Mouse (Mus musculus) forebrain, embryonic 11.5 days (tissue): ENCODE data around the gene Elmo2. TPM values are rescaled to one million over a fixed set of nuclear protein-coding genes. Genes with fewer than 3 reads are reported as not detected.

Experiments used
- ATAC-seq: fragments of 200-750 bp; cut with Nextera tagmentation; replicated peaks from 2 replicates; pipeline ENCODE4 v1.8.0; 2017; ENCODE audit warnings: moderate TSS enrichment; ENCODE audit not compliant: low FRiP score
- DNase-seq: peaks from one replicate; pipeline ENCODE4 v3.0.0-alpha.2; 2017; ENCODE audit warnings: low spot score
- H3K27ac ChIP-seq: fragments of 300-500 bp; sonication (generic); 2 replicates; pipeline ENCODE4 v1.5.1; 2014; ENCODE audit warnings: low read depth, low read length
- H3K27me3 ChIP-seq: fragments of 300-500 bp; sonication (generic); 2 replicates; pipeline ENCODE4 v1.6.1; 2014; ENCODE audit warnings: mild to moderate bottlenecking, low read length, mixed read lengths; ENCODE audit not compliant: control insufficient read depth, insufficient read depth
- H3K36me3 ChIP-seq: fragments of 300-500 bp; sonication (generic); 2 replicates; pipeline ENCODE4 v1.6.1; 2014; ENCODE audit warnings: mild to moderate bottlenecking, low read length, moderate library complexity, mixed read lengths; ENCODE audit not compliant: control insufficient read depth, insufficient read depth
- H3K4me1 ChIP-seq: fragments of 300-500 bp; sonication (generic); replicated peaks from 2 replicates; pipeline ENCODE4 v1.6.1; 2014; ENCODE audit warnings: low read length, mixed read lengths; ENCODE audit not compliant: control insufficient read depth, insufficient read depth
- H3K4me2 ChIP-seq: fragments of 300-500 bp; sonication (generic); 2 replicates; pipeline ENCODE4 v1.6.1; 2014; ENCODE audit warnings: low read depth, mild to moderate bottlenecking, low read length, moderate library complexity, mixed read lengths; ENCODE audit not compliant: severe bottlenecking
- H3K4me3 ChIP-seq: fragments of 300-500 bp; sonication (generic); 2 replicates; pipeline ENCODE4 v1.5.1; 2014; ENCODE audit warnings: low read depth, low read length
- H3K9ac ChIP-seq: fragments of 300-500 bp; sonication (generic); 2 replicates; pipeline ENCODE4 v1.6.1; 2014; ENCODE audit warnings: low read length
- H3K9me3 ChIP-seq: fragments of 300-500 bp; sonication (generic); 2 replicates; pipeline ENCODE4 v1.6.1; 2016; ENCODE audit warnings: low read length, mixed read lengths; ENCODE audit not compliant: control insufficient read depth
- WGBS: fragments of 180-500 bp; shearing (Covaris S2); extraction: QIAGEN DNeasy Blood & Tissue Kit; methylation state at CpG from one replicate; pipeline ENCODE4 v1.1.7; 2014; 5-methylcytosine and 5-hydroxymethylcytosine counted together
- polyA plus RNA-seq: library from polyadenylated mRNA; unstranded; fragments of >200 nt; fragmentation: Nextera tagmentation; extraction: Ambion mirVana; gene quantifications from 2 replicates; pipeline ENCODE4 v1.2.1, GENCODE M21; 2014

The Elmo2 gene
- polyA plus RNA-seq, 1 experiment from 2014 or later = 95.4 TPM

DNA sequence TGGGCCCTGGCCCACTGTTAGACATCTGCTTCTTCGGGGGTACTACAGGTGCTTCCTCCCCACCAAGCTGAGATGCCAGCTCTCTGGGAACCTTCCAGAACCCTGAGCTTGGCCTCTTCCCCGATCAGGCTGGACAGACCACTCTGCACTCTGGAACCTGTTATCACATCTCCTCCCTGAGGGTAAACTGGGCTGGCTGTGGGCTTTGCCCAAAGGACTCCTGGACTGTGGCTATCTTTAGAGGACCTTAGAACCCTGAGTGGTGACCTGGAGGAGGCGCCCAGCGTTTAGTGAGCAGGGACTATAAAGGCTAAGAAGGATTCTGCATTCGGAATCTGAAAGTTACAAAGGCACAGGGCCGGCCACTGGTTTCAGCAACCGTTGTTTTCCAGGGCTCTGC is 41.9 kb downstream of the Elmo2 start:
- Histone ChIP-seq H3K27me3 (no peaks in the 10 kb centered on the region), H3K4me1 (peaks cover 10% of the 10 kb centered on the region), H3K4me3 (no peak overlapping the region), H3K9me3 (no peaks in the 10 kb centered on the region), H3K36me3 (no peaks in the 10 kb centered on the region; the same call in 1 of the 2 replicates), H3K27ac (no peak overlapping the region), H3K4me2 (no peak overlapping the region), H3K9ac (no peak overlapping the region)
- DNase-seq = no peak
- 92% methylated on average over 7 of the region's 7 CpGs for WGBS
- no peak for ATAC-seq

DNA sequence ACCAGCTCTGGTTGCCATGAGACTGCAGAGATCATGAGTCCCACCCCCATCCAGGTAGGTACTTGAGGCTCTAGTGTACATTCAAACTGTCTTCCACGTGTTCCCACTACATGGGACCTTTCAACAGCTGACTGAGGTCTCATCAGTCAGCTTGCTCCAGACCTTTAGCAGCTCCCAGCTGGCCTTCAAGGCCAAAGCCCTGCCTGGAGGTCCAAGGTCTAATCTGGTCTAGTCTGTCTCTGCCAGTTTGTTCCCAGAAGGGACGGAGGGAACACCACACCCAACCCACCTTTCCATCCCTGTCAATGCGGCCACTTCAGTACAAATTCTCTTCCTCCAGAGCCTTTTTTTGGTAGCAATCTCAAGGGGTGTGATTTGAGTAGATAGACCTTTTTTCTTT is 42.6 kb downstream of the Elmo2 start:
- Histone ChIP-seq H3K36me3 (no peaks in the 10 kb centered on the region), H3K9me3 (no peaks in the 10 kb centered on the region), H3K4me1 (peaks cover 10% of the 10 kb centered on the region), H3K4me3 (no peak overlapping the region), H3K4me2 (no peak overlapping the region), H3K27ac (no peak overlapping the region), H3K27me3 (no peaks in the 10 kb centered on the region), H3K9ac (no peak overlapping the region)
- DNase-seq (no peak), ATAC-seq (no peak)
- WGBS = 90% methylated on average over 3 of the region's 3 CpGs

DNA sequence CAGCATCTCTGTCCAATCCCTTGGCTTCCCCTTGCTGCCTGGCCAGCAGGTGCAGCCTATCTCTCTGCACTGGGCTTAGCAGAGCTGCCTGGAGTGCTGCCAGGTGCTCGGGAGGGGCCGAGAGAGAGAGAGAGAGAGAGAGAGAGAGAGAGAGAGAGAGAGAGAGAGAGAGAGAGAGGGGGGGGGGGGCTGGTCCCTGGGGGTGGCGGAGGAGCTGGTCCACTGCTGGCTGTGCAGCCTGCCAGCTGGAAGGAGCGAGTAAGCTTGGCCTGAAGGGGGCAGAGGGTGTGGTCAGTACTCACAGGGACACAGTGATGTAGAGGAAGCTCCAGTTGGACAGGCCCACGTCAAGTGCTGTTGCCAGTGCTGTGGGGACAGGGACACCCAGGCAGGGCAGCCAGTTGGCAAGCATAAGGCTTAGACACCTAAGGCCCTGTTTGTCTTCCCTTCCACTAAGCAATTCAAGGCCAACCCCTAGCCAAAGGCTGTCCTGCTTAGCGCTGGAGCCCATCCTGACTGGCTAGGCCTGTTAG is 44.4 kb downstream of the Elmo2 start:
- no peak for DNase-seq
- Histone ChIP-seq H3K4me2 (no peak overlapping the region), H3K4me1 (peaks cover 3% of the 10 kb centered on the region; the same call in 1 of the 2 replicates), H3K36me3 (no peaks in the 10 kb centered on the region), H3K9ac (no peak overlapping the region), H3K27me3 (no peaks in the 10 kb centered on the region), H3K9me3 (no peaks in the 10 kb centered on the region), H3K27ac (no peak overlapping the region), H3K4me3 (no peak overlapping the region)
- ATAC-seq = no peak
- 66% methylated on average over 4 of the region's 6 CpGs for WGBS

DNA sequence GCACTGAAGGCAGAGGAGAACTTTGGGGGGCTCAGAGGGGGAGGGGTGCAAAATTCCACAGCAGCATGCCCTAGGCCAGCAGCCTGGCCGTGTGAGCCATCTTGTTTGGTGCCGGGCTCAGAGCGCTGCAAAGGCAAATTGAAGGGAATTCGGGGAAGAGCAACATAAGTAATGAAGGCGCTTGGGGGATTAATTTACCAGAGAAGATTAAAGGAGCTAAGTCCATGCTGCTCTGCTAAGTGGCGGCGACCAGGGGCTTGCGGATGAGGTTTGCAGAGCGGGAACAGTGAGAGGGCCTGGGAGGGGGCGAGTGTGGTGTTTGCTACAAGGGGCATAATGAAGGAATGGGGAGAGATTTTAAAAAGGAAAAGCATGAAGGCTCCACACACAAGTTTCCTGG is 46.9 kb downstream of the Elmo2 start:
- H3K9ac ChIP-seq = no peak overlapping the region; the same call in 1 of the 2 replicates
- H3K9me3 ChIP-seq = no peaks in the 10 kb centered on the region
- DNase-seq (no peak), ATAC-seq (no peak)
- no peaks in the 10 kb centered on the region for H3K27me3 ChIP-seq
- 16% methylated on average over 10 of the region's 10 CpGs for WGBS
- H3K4me2 ChIP-seq = no peak overlapping the region
- no peak overlapping the region for H3K27ac ChIP-seq
- H3K36me3 ChIP-seq = no peaks in the 10 kb centered on the region
- peaks cover 15% of the 10 kb centered on the region for H3K4me1 ChIP-seq
- H3K4me3 ChIP-seq = no peak overlapping the region

DNA sequence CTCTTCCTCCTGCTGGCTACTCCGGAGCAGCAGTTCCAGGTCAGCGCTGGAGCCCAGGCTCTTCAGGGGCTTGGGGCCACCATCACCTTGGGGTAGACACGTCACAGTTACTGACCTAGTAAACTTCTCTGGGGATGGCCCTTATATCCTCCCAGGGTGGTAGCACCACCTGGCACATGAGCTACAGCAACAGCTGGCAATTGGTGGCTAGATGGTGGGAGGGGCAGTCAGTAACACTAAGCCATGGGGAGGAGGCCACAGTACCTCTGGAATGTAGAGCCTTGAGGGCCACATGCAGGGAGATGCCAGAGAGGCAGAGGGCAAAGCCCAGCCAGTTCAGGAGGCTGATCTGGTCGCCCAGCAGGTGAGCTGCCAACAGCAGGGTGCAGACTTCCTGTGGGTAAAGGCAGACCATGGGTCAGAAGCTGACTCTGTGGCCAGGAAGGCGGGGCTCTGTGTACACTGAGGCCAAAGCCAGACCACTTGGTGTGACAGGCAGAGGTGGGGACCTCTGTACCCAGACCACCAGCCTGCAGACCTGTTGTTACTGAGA is 49.0 kb downstream of the Elmo2 start:
- no peak for DNase-seq
- Histone ChIP-seq H3K27ac (no peak overlapping the region), H3K9me3 (no peaks in the 10 kb centered on the region), H3K9ac (no peak overlapping the region), H3K4me2 (no peak overlapping the region), H3K36me3 (no peaks in the 10 kb centered on the region), H3K4me1 (peaks cover 17% of the 10 kb centered on the region), H3K4me3 (no peak overlapping the region), H3K27me3 (no peaks in the 10 kb centered on the region)
- no peak for ATAC-seq
- 86% methylated on average over 5 of the region's 5 CpGs for WGBS

DNA sequence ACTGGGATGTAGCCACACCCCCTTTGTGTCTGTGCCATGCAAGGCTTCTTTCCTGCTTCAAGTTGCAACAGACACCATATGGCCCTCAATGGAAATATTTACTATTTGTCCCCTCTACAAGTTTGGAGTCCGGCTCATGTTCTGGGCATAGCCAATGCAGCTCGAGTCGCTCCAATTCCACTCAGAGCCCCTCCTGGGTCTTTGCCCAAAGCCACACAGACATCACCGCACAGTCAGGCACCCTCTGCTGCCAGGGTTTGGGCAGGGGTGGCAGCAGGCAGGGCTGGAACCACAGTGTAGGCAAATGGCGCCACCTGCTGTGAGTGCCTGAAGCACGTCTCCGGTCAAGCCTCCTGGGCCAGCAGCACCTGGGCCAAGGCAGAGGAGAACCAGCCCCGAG is 50.5 kb downstream of the Elmo2 start:
- no peak overlapping the region for H3K4me2 ChIP-seq
- peaks cover 28% of the 10 kb centered on the region for H3K4me1 ChIP-seq
- peak; percentile 83 for DNase-seq
- 0 out of 2 replicates have a peak overlapping the region, but pooled peaks have one; percentile 31 for H3K27ac ChIP-seq
- no peak overlapping the region for H3K4me3 ChIP-seq
- H3K27me3 ChIP-seq = no peaks in the 10 kb centered on the region
- ATAC-seq = peak; percentile 57
- no peaks in the 10 kb centered on the region for H3K9me3 ChIP-seq
- H3K9ac ChIP-seq = no peak overlapping the region
- WGBS = 24% methylated on average over 8 of the region's 8 CpGs
- H3K36me3 ChIP-seq = no peaks in the 10 kb centered on the region

DNA sequence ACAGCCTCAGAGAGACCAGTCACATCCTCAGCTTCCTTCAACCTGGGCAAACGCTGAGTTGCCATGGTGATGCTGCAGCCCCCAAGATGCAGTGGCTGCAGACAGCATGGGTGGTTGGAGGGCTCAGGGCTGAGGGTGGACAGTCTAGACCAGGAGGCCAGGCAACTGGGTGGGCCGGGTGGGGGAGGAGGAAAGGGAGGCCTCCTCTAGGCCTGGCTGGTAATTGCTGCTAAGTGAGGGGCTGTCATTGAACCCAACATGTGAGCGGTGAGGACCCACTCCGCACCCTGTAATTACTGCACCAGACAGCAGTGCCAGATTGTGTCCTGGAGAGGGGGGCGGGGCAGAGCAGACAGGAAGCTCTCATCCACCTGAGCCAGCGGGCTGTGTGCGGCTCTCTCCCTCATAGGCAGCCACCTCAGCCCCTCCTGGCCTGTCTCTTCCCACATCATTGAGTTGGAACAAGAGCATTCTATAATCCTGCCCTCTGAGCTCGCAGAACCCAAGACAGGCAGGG is 51.1 kb downstream of the Elmo2 start:
- no peak overlapping the region for H3K4me2 ChIP-seq
- peaks cover 32% of the 10 kb centered on the region for H3K4me1 ChIP-seq

DNA sequence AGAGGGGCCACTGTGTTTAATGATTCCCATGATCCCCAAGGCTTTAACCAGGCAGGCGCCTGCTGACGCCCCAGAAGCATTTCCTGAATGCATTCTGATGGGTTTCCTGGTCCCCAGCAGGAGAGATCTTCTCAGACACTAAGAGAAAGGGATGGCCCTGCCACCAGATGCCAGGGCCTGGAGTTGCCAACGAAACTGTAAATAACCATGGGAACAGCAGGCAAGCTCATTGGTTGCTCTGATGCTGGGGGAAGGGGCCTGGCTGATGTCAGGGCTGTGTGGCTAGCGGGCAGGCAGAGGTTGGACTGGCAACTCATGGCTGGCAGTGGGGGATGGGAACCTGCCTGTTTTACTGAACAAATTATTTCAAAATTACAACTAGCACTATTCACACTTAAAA is 52.7 kb downstream of the Elmo2 start:
- Histone ChIP-seq H3K27ac (no peak overlapping the region), H3K9me3 (no peaks in the 10 kb centered on the region), H3K36me3 (no peaks in the 10 kb centered on the region), H3K4me2 (no peak overlapping the region), H3K4me1 (peaks cover 30% of the 10 kb centered on the region), H3K9ac (no peak overlapping the region), H3K27me3 (no peaks in the 10 kb centered on the region), H3K4me3 (no peak overlapping the region)
- ATAC-seq (no peak), DNase-seq (no peak)
- 55% methylated on average over 4 of the region's 4 CpGs for WGBS

More for the DNA sequence above, 51.1 kb downstream of the Elmo2 start:
- H3K36me3 ChIP-seq = no peaks in the 10 kb centered on the region
- ATAC-seq (peak; percentile 71), DNase-seq (no peak)
- 0 out of 2 replicates have a peak overlapping the region, but pooled peaks have one; percentile 31 for H3K27ac ChIP-seq
- no peaks in the 10 kb centered on the region for H3K9me3 ChIP-seq
- H3K9ac ChIP-seq = no peak overlapping the region
- H3K27me3 ChIP-seq = no peaks in the 10 kb centered on the region
- no peak overlapping the region for H3K4me3 ChIP-seq
- 29% methylated on average over 8 of the region's 8 CpGs for WGBS

DNA sequence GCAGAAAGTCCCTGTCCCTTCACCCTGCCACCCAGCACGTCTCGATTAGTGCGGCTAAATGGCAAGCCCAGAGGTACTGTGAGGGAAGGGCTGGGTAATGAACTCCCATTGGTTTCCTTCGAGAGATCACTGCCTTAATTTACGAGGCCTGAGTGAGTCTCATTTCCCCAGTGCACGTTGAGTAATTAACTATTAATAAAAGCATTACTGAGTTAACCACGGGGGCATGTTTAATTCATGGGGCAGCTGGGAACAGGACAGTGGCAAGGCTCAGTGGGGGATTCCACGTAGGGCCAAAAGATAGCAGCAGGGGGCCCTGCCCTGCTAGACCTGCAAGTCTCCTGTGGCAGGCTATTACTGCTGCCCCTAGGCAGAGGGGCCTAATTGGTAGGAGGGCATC is 55.0 kb downstream of the Elmo2 start:
- H3K27ac ChIP-seq = no peak overlapping the region
- peaks cover 42% of the 10 kb centered on the region for H3K4me1 ChIP-seq
- WGBS = 10% methylated on average over 8 of the region's 8 CpGs
- ATAC-seq (no peak), DNase-seq (no peak)
- H3K36me3 ChIP-seq = no peaks in the 10 kb centered on the region
- no peak overlapping the region for H3K4me2 ChIP-seq
- no peak overlapping the region for H3K4me3 ChIP-seq
- H3K9me3 ChIP-seq = no peaks in the 10 kb centered on the region
- no peak overlapping the region for H3K9ac ChIP-seq
- no peaks in the 10 kb centered on the region for H3K27me3 ChIP-seq
